Mouse (Mus musculus) CH12.LX (cell line): Measurements from ENCODE around the gene Cox19. TPM values are rescaled to one million over a fixed set of nuclear protein-coding genes. Genes with fewer than 3 reads are reported as not detected.

Experiments used
- DNase-seq: peaks from one replicate; pipeline ENCODE4 v3.0.0-alpha.2; 2013; ENCODE audit errors: extremely low read depth
- H3K27ac ChIP-seq: 2 replicates; pipeline ENCODE4 v1.5.1; 2012; ENCODE audit warnings: low read depth, mild to moderate bottlenecking, control low read depth, moderate library complexity; ENCODE audit not compliant: insufficient read depth
- H3K27me3 ChIP-seq: replicated peaks from 2 replicates; pipeline ENCODE3; 2012; ENCODE audit warnings: inconsistent platforms
- H3K36me3 ChIP-seq, 2 experiments: replicated peaks in 1 of 2; 2 replicates each; pipeline versions ENCODE3 to v1.6.1; 2012; ENCODE audit warnings: inconsistent platforms in 1 of 2, low read length in 1 of 2, mild to moderate bottlenecking in 1 of 2, mixed read lengths in 1 of 2, moderate library complexity in 1 of 2; ENCODE audit not compliant: control insufficient read depth in 1 of 2, insufficient read depth in 1 of 2
- H3K4me1 ChIP-seq, 2 experiments: 2 replicates each; pipeline ENCODE4 v1.6.1; 2012; ENCODE audit warnings: inconsistent platforms in 1 of 2, moderate library complexity in 1 of 2; ENCODE audit not compliant: insufficient read depth in 2 of 2, control insufficient read depth in 1 of 2
- H3K4me2 ChIP-seq: 2 replicates; pipeline ENCODE4 v1.6.1; 2012; ENCODE audit warnings: low read depth, mild to moderate bottlenecking, control low read depth; ENCODE audit not compliant: poor library complexity, insufficient read depth, severe bottlenecking
- H3K4me3 ChIP-seq, 3 experiments: fragments of 150-350 bp in 1 of 3; sonication (generic) in 1 of 3; replicated peaks in 1 of 3; 2 replicates each; pipeline versions ENCODE3 to v1.5.1; 2011 to 2012; ENCODE audit warnings: low read depth in 2 of 3, low read length in 2 of 3, mild to moderate bottlenecking in 2 of 3, moderate library complexity in 2 of 3, control low read depth in 1 of 3, improper control_type of control experiment in 1 of 3, inconsistent platforms in 1 of 3, mixed read lengths in 1 of 3; ENCODE audit not compliant: poor library complexity in 1 of 3
- H3K79me2 ChIP-seq: replicated peaks from 2 replicates; pipeline ENCODE4 v1.6.1; 2012; ENCODE audit warnings: mild to moderate bottlenecking, moderate library complexity; ENCODE audit not compliant: control insufficient read depth, poor library complexity, insufficient read depth, severe bottlenecking; ENCODE audit errors: extremely low read depth
- H3K9ac ChIP-seq: 2 replicates; pipeline ENCODE4 v1.6.1; 2012; ENCODE audit warnings: low read depth, mild to moderate bottlenecking, control low read depth, moderate library complexity; ENCODE audit not compliant: insufficient read depth
- H3K9me3 ChIP-seq: replicated peaks from 2 replicates; pipeline ENCODE3; 2012; ENCODE audit warnings: low read length, inconsistent platforms, mixed read lengths
- CHD1 ChIP-seq: IDR thresholded peaks from 2 replicates; pipeline ENCODE4 v1.6.1; 2012; ENCODE audit warnings: low read depth, low read length, improper control_type of control experiment, inconsistent platforms
- CTCF ChIP-seq, 2 experiments: IDR thresholded peaks in 1 of 2; conservative IDR thresholded peaks in 1 of 2; 2 replicates each; pipeline ENCODE4 v1.5.1; 2011 to 2012; ENCODE audit warnings: low read depth in 2 of 2, low read length in 2 of 2, improper control_type of control experiment in 1 of 2, inconsistent platforms in 1 of 2, mild to moderate bottlenecking in 1 of 2, moderate library complexity in 1 of 2
- ELF1 ChIP-seq: IDR thresholded peaks from 2 replicates; pipeline ENCODE4 v1.6.1; 2014; ENCODE audit warnings: low read depth, mild to moderate bottlenecking, inconsistent platforms, low read length, improper control_type of control experiment
- EP300 ChIP-seq: IDR thresholded peaks from 2 replicates; pipeline ENCODE4 v1.6.1; 2011; ENCODE audit warnings: low read length, improper control_type of control experiment
- GABPA ChIP-seq: IDR thresholded peaks from 2 replicates; pipeline ENCODE4 v1.6.1; 2012; ENCODE audit warnings: low read depth, low read length, improper control_type of control experiment, inconsistent platforms; ENCODE audit not compliant: insufficient replicate concordance
- HCFC1 ChIP-seq: IDR thresholded peaks from 2 replicates; pipeline ENCODE4 v1.6.1; 2012; ENCODE audit warnings: low read depth, mild to moderate bottlenecking, inconsistent platforms, low read length, improper control_type of control experiment
- JUN ChIP-seq: IDR thresholded peaks from 2 replicates; pipeline ENCODE4 v1.6.1; 2011; ENCODE audit warnings: low read depth, mild to moderate bottlenecking, low read length, improper control_type of control experiment, moderate library complexity; ENCODE audit not compliant: insufficient read depth
- JUND ChIP-seq: conservative IDR thresholded peaks from 2 replicates; pipeline ENCODE4 v1.6.1; 2011; ENCODE audit warnings: low read depth, low read length, improper control_type of control experiment
- KAT2A ChIP-seq: IDR thresholded peaks from 2 replicates; pipeline ENCODE4 v1.6.1; 2012; ENCODE audit warnings: low read length, improper control_type of control experiment, inconsistent platforms; ENCODE audit not compliant: insufficient replicate concordance
- MAX ChIP-seq: IDR thresholded peaks from 2 replicates; pipeline ENCODE4 v1.6.1; 2011; ENCODE audit warnings: low read length, improper control_type of control experiment
- MAZ ChIP-seq: IDR thresholded peaks from 2 replicates; pipeline ENCODE4 v1.6.1; 2012; ENCODE audit warnings: low read depth, mild to moderate bottlenecking, inconsistent platforms, low read length, improper control_type of control experiment, moderate library complexity
- MXI1 ChIP-seq: IDR thresholded peaks from 2 replicates; pipeline ENCODE4 v1.6.1; 2011; ENCODE audit warnings: mild to moderate bottlenecking, low read depth, low read length, improper control_type of control experiment
- MYC ChIP-seq: IDR thresholded peaks from 2 replicates; pipeline ENCODE4 v1.6.1; 2011; ENCODE audit warnings: low read depth, mild to moderate bottlenecking, improper control_type of control experiment, low read length
- NRF1 ChIP-seq: IDR thresholded peaks from 2 replicates; pipeline ENCODE4 v1.6.1; 2014; ENCODE audit warnings: low read depth, mild to moderate bottlenecking, inconsistent platforms, low read length, improper control_type of control experiment, moderate library complexity
- POLR2AphosphoS2 ChIP-seq: IDR thresholded peaks from 2 replicates; pipeline ENCODE4 v1.6.1; 2011; ENCODE audit warnings: low read depth, low read length, improper control_type of control experiment
- RCOR1 ChIP-seq: conservative IDR thresholded peaks from 2 replicates; pipeline ENCODE4 v1.6.1; 2012; ENCODE audit warnings: low read depth, mild to moderate bottlenecking, inconsistent platforms, low read length, improper control_type of control experiment
- SIN3A ChIP-seq: IDR thresholded peaks from 2 replicates; pipeline ENCODE4 v1.6.1; 2012; ENCODE audit warnings: low read length, improper control_type of control experiment, inconsistent platforms
- SMC3 ChIP-seq: IDR thresholded peaks from 2 replicates; pipeline ENCODE4 v1.6.1; 2011; ENCODE audit warnings: low read depth, low read length, improper control_type of control experiment
- TBP ChIP-seq: conservative IDR thresholded peaks from 2 replicates; pipeline ENCODE4 v1.6.1; 2011; ENCODE audit warnings: low read depth, low read length, improper control_type of control experiment
- TCF12 ChIP-seq: IDR thresholded peaks from 2 replicates; pipeline ENCODE4 v1.6.1; 2014; ENCODE audit warnings: low read depth, mild to moderate bottlenecking, inconsistent platforms, low read length, improper control_type of control experiment
- UBTF ChIP-seq: IDR thresholded peaks from 2 replicates; pipeline ENCODE4 v1.6.1; 2012; ENCODE audit warnings: low read depth, mild to moderate bottlenecking, inconsistent platforms, low read length, improper control_type of control experiment, moderate library complexity
- USF1 ChIP-seq: IDR thresholded peaks from 2 replicates; pipeline ENCODE4 v1.6.1; 2014; ENCODE audit warnings: low read depth, mild to moderate bottlenecking, inconsistent platforms, low read length, improper control_type of control experiment
- USF2 ChIP-seq: conservative IDR thresholded peaks from 2 replicates; pipeline ENCODE4 v1.6.1; 2011; ENCODE audit warnings: low read depth, low read length, improper control_type of control experiment
- ZKSCAN1 ChIP-seq: IDR thresholded peaks from 2 replicates; pipeline ENCODE4 v1.6.1; 2012; ENCODE audit warnings: low read depth, inconsistent platforms, low read length, improper control_type of control experiment, borderline replicate concordance
- ZMIZ1 ChIP-seq: IDR thresholded peaks from 2 replicates; pipeline ENCODE4 v1.6.1; 2012; ENCODE audit warnings: low read depth, mild to moderate bottlenecking, inconsistent platforms, low read length, improper control_type of control experiment
- ZNF384 ChIP-seq: IDR thresholded peaks from 2 replicates; pipeline ENCODE4 v1.6.1; 2012; ENCODE audit warnings: low read depth, low read length, improper control_type of control experiment, inconsistent platforms
- dilution Hi-C: fragments of 300-500 bp; cut with MboI; formaldehyde crosslinking; loops from 2 replicates; pipeline ENCODE4 v1.14.3; 2020; ENCODE audit warnings: low sequenced_read_pairs; ENCODE audit not compliant: extremely low pct_unique_long_range_greater_than_20kb, extremely low pct_ligation_motif_present
- in situ Hi-C: fragments of 300-500 bp; cut with MboI; formaldehyde crosslinking; loops from 3 replicates; pipeline ENCODE4 v1.14.3; 2019; ENCODE audit warnings: low sequenced_read_pairs, low pct_ligation_motif_present, low pct_unique_long_range_greater_than_20kb, mixed read lengths
- polyA plus RNA-seq: library from polyadenylated mRNA; unstranded; fragments of >175 nt; gene quantifications from 2 replicates; pipeline ENCODE4 v1.2.1, GENCODE M21; 2012; ENCODE audit warnings: low read depth; ENCODE audit not compliant: insufficient read length
- total RNA-seq, 2 experiments: library from RNA; depleted of rRNA; stranded (reverse); fragments of 300-350 nt in 1 of 2; fragments of >200 nt in 1 of 2; gene quantifications; 2 replicates each; pipeline ENCODE4 v1.2.3; 2012 to 2014

Gene Cox19
- total and polyA plus RNA-seq, 3 experiments, result 30.1 to 70.1 (median 32.1) TPM

- H3K9me3 ChIP-seq, result no peaks in the 10 kb centered on the region
- dilution Hi-C loops, result no loop called here
- no peak for TF ChIP-seq JUN
- no peak for TF ChIP-seq MAZ
- no peak for TF ChIP-seq POLR2AphosphoS2
- no peak for TF ChIP-seq ELF1
- no peak for TF ChIP-seq RCOR1
- no peak for TF ChIP-seq MYC
- TF ChIP-seq SMC3, result no peak
- TF ChIP-seq GABPA, result no peak
- no peak for TF ChIP-seq USF1
- TF ChIP-seq ZNF384, result no peak
- TF ChIP-seq CTCF (conservative IDR thresholded peaks at IDR 0.05 in 1 of 2, IDR thresholded peaks at IDR 0.05 in 1 of 2; ENCODE audit: low read depth in 2 of 2, low read length in 2 of 2), result no peak
- no peak for TF ChIP-seq CHD1
- TF ChIP-seq TCF12, result no peak
- TF ChIP-seq ZMIZ1, result no peak
- TF ChIP-seq KAT2A, result no peak
- TF ChIP-seq, all 38 proteins: peak for 0
- no peaks in the 10 kb centered on the region for H3K27me3 ChIP-seq
- no peak overlapping the region for H3K27ac ChIP-seq
- H3K9ac ChIP-seq, result no peak overlapping the region
- no peak for DNase-seq
- no peak overlapping the region for H3K4me2 ChIP-seq
- in situ Hi-C loops, result loop anchor here (25.0 kb wide), 1 partner anchor 88 kb away; the partner anchor contains the start of gene 3110082I17Rik
- H3K4me3 ChIP-seq, result no peak overlapping the region
- peaks cover 7 to 9% of the 10 kb centered on the region in 2 experiments; a peak in 3 of 4 replicates for H3K4me1 ChIP-seq
- no peaks in the 10 kb centered on the region for H3K79me2 ChIP-seq
- H3K36me3 ChIP-seq, result peaks cover 0 to 35% of the 10 kb centered on the region in 2 experiments
Observed at GRCm38 (mm10) chr5:139373889-139374444, 22.7 kb upstream of the Cox19 start.

- no peak overlapping the region for H3K27ac ChIP-seq
- no peaks in the 10 kb centered on the region for H3K9me3 ChIP-seq
- H3K4me2 ChIP-seq, result no peak overlapping the region
- DNase-seq, result no peak
- in situ Hi-C loops (loop anchor here (25.0 kb wide), 1 partner anchor 89 kb away; the partner anchor contains the start of gene 3110082I17Rik), dilution Hi-C loops (no loop called here)
- no peaks in the 10 kb centered on the region for H3K79me2 ChIP-seq
- TF ChIP-seq JUN (no peak), HCFC1 (no peak), CTCF (conservative IDR thresholded peaks at IDR 0.05 in 1 of 2, IDR thresholded peaks at IDR 0.05 in 1 of 2; ENCODE audit: low read depth in 2 of 2, low read length in 2 of 2) (no peak), SIN3A (no peak), ZKSCAN1 (no peak), NRF1 (no peak), JUND (no peak), USF2 (no peak), MAX (no peak), TCF12 (no peak), CHD1 (no peak), EP300 (no peak), UBTF (no peak), TBP (no peak), MAZ (no peak), ZMIZ1 (no peak), MXI1 (no peak)
- no peak overlapping the region for H3K9ac ChIP-seq
- H3K4me1 ChIP-seq, result peaks cover 7 to 17% of the 10 kb centered on the region in 2 experiments
- peaks cover 0 to 41% of the 10 kb centered on the region in 2 experiments for H3K36me3 ChIP-seq
- H3K27me3 ChIP-seq, result no peaks in the 10 kb centered on the region
- no peak overlapping the region for H3K4me3 ChIP-seq
Observed at GRCm38 (mm10) chr5:139373126-139373525, 21.9 kb upstream of the Cox19 start.
